Mouse (Mus musculus) limb, embryonic 15.5 days (tissue): ENCODE data around the gene Ces3a. TPM values are rescaled to one million over a fixed set of nuclear protein-coding genes. Genes with fewer than 3 reads are reported as not detected.
"Not testable (repeated sequence)": the region's sequence is repeated elsewhere in the genome, so short reads cannot be mapped to it uniquely, and the experiment has no call there.

Experiments used
- ATAC-seq: fragments of 200-750 bp; cut with Nextera tagmentation; 2 replicates; pipeline ENCODE4 v1.8.0; 2017; ENCODE audit warnings: low read depth, moderate TSS enrichment; ENCODE audit not compliant: insufficient number of reproducible peaks, low FRiP score, low TSS enrichment
- H3K27ac ChIP-seq: fragments of 300-500 bp; sonication (generic); 2 replicates; pipeline ENCODE4 v1.5.1; 2015; ENCODE audit warnings: moderate library complexity, mild to moderate bottlenecking, inconsistent platforms
- H3K27me3 ChIP-seq: fragments of 300-500 bp; sonication (generic); 2 replicates; pipeline ENCODE4 v1.6.1; 2015; ENCODE audit warnings: inconsistent platforms
- H3K36me3 ChIP-seq: fragments of 300-500 bp; sonication (generic); 2 replicates; pipeline ENCODE4 v1.6.1; 2015; ENCODE audit warnings: inconsistent platforms
- H3K4me1 ChIP-seq: fragments of 300-500 bp; sonication (generic); 2 replicates; pipeline ENCODE4 v1.6.1; 2015; ENCODE audit warnings: inconsistent platforms
- H3K4me2 ChIP-seq: fragments of 300-500 bp; sonication (generic); 2 replicates; pipeline ENCODE4 v1.6.1; 2015; ENCODE audit warnings: mild to moderate bottlenecking, inconsistent platforms
- H3K4me3 ChIP-seq: fragments of 300-500 bp; sonication (generic); 2 replicates; pipeline ENCODE4 v1.5.1; 2015; ENCODE audit warnings: mild to moderate bottlenecking, inconsistent platforms
- H3K9ac ChIP-seq: fragments of 300-500 bp; sonication (generic); 2 replicates; pipeline ENCODE4 v1.6.1; 2015; ENCODE audit warnings: inconsistent platforms
- H3K9me3 ChIP-seq: fragments of 300-500 bp; sonication (generic); 2 replicates; pipeline ENCODE4 v1.6.1; 2016; ENCODE audit warnings: inconsistent platforms
- WGBS: fragments of 180-500 bp; shearing (Covaris S2); methylation state at CpG from one replicate; pipeline ENCODE4 v1.1.7; 2015; 5-methylcytosine and 5-hydroxymethylcytosine counted together
- polyA plus RNA-seq: library from polyadenylated mRNA; unstranded; fragments of >200 nt; fragmentation: Nextera tagmentation; extraction: Ambion mirVana; gene quantifications from 2 replicates; pipeline ENCODE4 v1.2.1, GENCODE M21; 2015

Ces3a gene
- polyA plus RNA-seq, 1 experiment from 2014 or later = not detected

- not testable (repeated sequence) for H3K4me2 ChIP-seq, H3K27me3 ChIP-seq, H3K9ac ChIP-seq, H3K4me3 ChIP-seq, H3K36me3 ChIP-seq, H3K27ac ChIP-seq, H3K9me3 ChIP-seq, H3K4me1 ChIP-seq, ATAC-seq
- WGBS = 75% methylated on average over 5 of the region's 5 CpGs
These were observed 55.3 kb downstream of the Ces3a start for GRCm38 (mm10) chr8:105103701-105104100.

- Histone ChIP-seq H3K4me2 (no peak overlapping the region), H3K4me3 (no peak overlapping the region), H3K4me1 (no peaks in the 10 kb centered on the region), H3K9ac (no peak overlapping the region), H3K9me3 (no peaks in the 10 kb centered on the region), H3K36me3 (no peaks in the 10 kb centered on the region), H3K27me3 (no peaks in the 10 kb centered on the region), H3K27ac (no peak overlapping the region)
- ATAC-seq = no peak
- 81% methylated on average over 3 of the region's 3 CpGs for WGBS
These were observed 55.8 kb downstream of the Ces3a start for GRCm38 (mm10) chr8:105104220-105104619.

Other genes starting within 250 kb of the Ces3a start
- gene Ces2b, start 217.0 kb upstream of the Ces3a start, polyA plus RNA-seq = 0.19 and 0.31 TPM in 2 replicates
- not detected in 2 replicates for gene Ces2c, start 201.5 kb upstream of the Ces3a start, polyA plus RNA-seq
- gene Ces2e, start 122.3 kb upstream of the Ces3a start, polyA plus RNA-seq = 0.70 and 1.1 TPM in 2 replicates
- gene Ces2f, start 101.2 kb upstream of the Ces3a start, polyA plus RNA-seq = 0.52 and 1.0 TPM in 2 replicates
- gene Ces2g, start 86.9 kb upstream of the Ces3a start, polyA plus RNA-seq = 14.3 and 19.7 TPM in 2 replicates
- not detected in 2 replicates for gene Ces2h, start 47.7 kb upstream of the Ces3a start, polyA plus RNA-seq
- not detected in 2 replicates for gene Ces3b, start 35.2 kb downstream of the Ces3a start, polyA plus RNA-seq
- gene Ces4a, start 83.2 kb downstream of the Ces3a start, polyA plus RNA-seq = not detected in 2 replicates
- gene Cbfb, start 122.1 kb downstream of the Ces3a start, polyA plus RNA-seq = 77.3 and 89.0 TPM in 2 replicates
- 25.6 and 28.7 TPM in 2 replicates for gene D230025D16Rik, start 176.5 kb downstream of the Ces3a start, polyA plus RNA-seq
- 50.7 and 50.8 TPM in 2 replicates for gene B3gnt9, start 206.6 kb downstream of the Ces3a start, polyA plus RNA-seq
- 30.8 and 38.0 TPM in 2 replicates for gene Tradd, start 216.0 kb downstream of the Ces3a start, polyA plus RNA-seq
- gene Fbxl8, start 216.0 kb downstream of the Ces3a start, polyA plus RNA-seq = 4.6 and 4.9 TPM in 2 replicates
- gene Hsf4, start 221.2 kb downstream of the Ces3a start, polyA plus RNA-seq = 0.33 and 0.41 TPM in 2 replicates
- 3.1 and 5.3 TPM in 2 replicates for gene Nol3, start 227.5 kb downstream of the Ces3a start, polyA plus RNA-seq
- 11.0 and 11.1 TPM in 2 replicates for gene 4931428F04Rik, start 241.3 kb downstream of the Ces3a start, polyA plus RNA-seq
- gene Exoc3l, start 247.5 kb downstream of the Ces3a start, polyA plus RNA-seq = 9.0 and 10.6 TPM in 2 replicates
- gene E2f4, start 249.1 kb downstream of the Ces3a start, polyA plus RNA-seq = 63.7 and 65.5 TPM in 2 replicates